Mouse (Mus musculus) embryonic fibroblast, embryonic 13.5 days (primary cell): ENCODE measurements at regions not wholly inside any gene's neighbourhood (a gene's known extent, or its start where the extent isn't known, plus 50 kb on each side); places are given as distances from the start of the nearest gene placed in this dataset.

Source experiments
- CTCF ChIP-seq: IDR thresholded peaks from 2 replicates; pipeline ENCODE4 v1.5.1; 2011; ENCODE audit warnings: mild to moderate bottlenecking, control low read depth, low read length, moderate library complexity, borderline replicate concordance; ENCODE audit not compliant: insufficient read depth
- POLR2A ChIP-seq: IDR thresholded peaks from 2 replicates; pipeline ENCODE4 v1.6.1; 2011; ENCODE audit warnings: low read depth, mild to moderate bottlenecking, control low read depth, low read length, moderate library complexity

DNA sequence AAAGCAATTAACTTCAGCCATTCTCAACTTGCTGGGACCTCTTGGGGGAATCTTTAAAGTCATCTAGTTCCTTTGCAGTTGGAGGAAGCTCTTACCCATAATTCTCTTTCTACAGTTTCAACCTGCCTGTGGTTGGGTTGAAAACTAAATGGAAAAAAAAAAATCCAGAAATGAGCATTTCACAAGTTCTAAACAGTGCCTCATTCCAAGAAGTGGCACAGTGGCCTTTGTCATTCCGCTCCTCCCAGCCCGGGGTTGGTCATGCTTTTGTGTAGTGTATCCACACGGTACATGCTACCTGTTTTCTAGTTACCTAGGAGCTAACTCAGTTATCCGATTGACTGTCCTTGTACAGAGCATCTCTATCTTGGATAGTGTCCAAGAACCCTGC lies 90.8 kb upstream of the Gpr12 start:
- no peak for TF ChIP-seq POLR2A
- no peak for TF ChIP-seq CTCF
